Mouse (Mus musculus): ENCODE measurements at regions not wholly inside any gene's neighbourhood (a gene's known extent, or its start where the extent isn't known, plus 50 kb on each side); places are given as distances from the start of the nearest gene placed in this dataset.
A peak's percentile ranks its signal among the peaks of the same experiment; 100 is the strongest.

DNA sequence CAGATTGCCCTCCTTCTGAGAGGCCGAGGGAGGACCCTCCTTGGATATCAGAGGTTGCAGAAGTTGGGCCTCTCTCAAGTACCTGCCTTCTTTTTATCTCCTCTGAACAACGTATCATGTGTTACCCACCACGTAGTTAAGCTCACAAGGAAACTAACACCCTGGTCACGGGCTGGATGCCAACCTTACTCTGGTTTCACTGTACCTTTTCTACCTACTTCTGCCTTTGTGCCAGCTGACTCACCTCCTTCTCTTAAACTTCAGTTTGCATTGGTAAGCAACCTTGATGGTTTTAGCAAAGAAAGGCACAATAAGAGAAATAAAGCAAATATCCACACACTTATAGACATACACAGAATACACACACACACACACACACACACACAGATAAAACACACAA lies 111.7 kb upstream of the Mtpn start:
- no peak for ATAC-seq (ENCODE audit: low FRiP score, low TSS enrichment)
- Histone ChIP-seq H3K9me3 (ENCODE audit: low read length) (no peaks in the 10 kb centered on the region), H3K4me2 (replicated peaks; ENCODE audit: low read depth, low read length) (no peak overlapping the region), H3K9ac (replicated peaks; ENCODE audit: low read length) (no peak overlapping the region), H3K4me1 (ENCODE audit: insufficient read depth, low read length) (no peaks in the 10 kb centered on the region), H3K4me3 (ENCODE audit: low read length) (no peak overlapping the region), H3K36me3 (ENCODE audit: insufficient read depth, low read length) (no peaks in the 10 kb centered on the region), H3K27ac (ENCODE audit: low read length) (no peak overlapping the region), H3K27me3 (ENCODE audit: insufficient read depth, low read length) (no peaks in the 10 kb centered on the region)
- 50% methylated on average over 4 of the region's 4 CpGs for WGBS

DNA sequence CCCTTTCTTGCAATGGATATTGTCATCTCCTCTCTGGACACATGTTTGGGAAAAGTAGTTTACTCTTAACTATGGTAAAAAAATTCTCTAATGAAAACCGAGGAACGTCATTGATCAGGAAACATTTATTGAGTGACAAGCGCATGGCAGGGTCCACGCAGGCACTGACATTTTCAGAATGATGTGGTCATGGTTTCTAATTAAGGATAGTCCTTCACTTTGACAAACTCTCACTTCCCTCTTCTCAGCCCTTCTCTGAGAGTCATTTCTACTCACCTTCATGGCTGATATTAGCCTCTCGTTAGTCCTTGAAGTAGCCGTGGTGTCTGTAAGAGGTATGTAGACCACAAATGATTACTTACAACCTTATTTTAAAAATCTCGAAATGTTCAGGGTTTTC lies 105.5 kb upstream of the Mtpn start:
- Histone ChIP-seq H3K27ac (ENCODE audit: low read length) (no peak overlapping the region), H3K9ac (replicated peaks; ENCODE audit: low read length) (no peak overlapping the region), H3K4me2 (replicated peaks; ENCODE audit: low read depth, low read length) (no peak overlapping the region), H3K36me3 (ENCODE audit: insufficient read depth, low read length) (no peaks in the 10 kb centered on the region), H3K4me1 (ENCODE audit: insufficient read depth, low read length) (no peaks in the 10 kb centered on the region), H3K4me3 (ENCODE audit: low read length) (no peak overlapping the region), H3K27me3 (ENCODE audit: insufficient read depth, low read length) (no peaks in the 10 kb centered on the region), H3K9me3 (ENCODE audit: low read length) (no peaks in the 10 kb centered on the region)
- 91% methylated on average over 7 of the region's 7 CpGs for WGBS
- ATAC-seq (ENCODE audit: low FRiP score, low TSS enrichment): no peak

DNA sequence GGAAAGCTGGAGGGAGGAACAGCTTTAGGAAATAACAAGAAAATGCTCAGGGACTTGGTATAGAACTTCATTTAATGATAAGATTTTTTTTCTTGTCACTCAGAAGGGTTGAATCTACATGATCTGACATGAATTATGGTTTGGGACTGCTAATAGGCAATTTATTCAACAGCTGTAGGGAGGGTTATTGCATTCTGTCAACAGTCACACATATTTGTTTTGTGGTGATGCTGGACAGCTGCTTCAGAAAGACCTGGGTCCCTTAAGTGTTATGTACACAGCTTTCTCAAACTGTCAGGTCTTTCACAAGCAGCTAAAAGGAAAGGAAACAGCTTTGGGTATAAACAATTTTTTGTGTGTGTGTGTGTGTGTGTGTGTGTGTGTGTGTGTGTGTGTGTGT lies 101.0 kb upstream of the Mtpn start:
- Histone ChIP-seq H3K4me1 (ENCODE audit: insufficient read depth, low read length) (no peaks in the 10 kb centered on the region), H3K27me3 (ENCODE audit: insufficient read depth, low read length) (no peaks in the 10 kb centered on the region)
- no peak for ATAC-seq (ENCODE audit: low FRiP score, low TSS enrichment)

DNA sequence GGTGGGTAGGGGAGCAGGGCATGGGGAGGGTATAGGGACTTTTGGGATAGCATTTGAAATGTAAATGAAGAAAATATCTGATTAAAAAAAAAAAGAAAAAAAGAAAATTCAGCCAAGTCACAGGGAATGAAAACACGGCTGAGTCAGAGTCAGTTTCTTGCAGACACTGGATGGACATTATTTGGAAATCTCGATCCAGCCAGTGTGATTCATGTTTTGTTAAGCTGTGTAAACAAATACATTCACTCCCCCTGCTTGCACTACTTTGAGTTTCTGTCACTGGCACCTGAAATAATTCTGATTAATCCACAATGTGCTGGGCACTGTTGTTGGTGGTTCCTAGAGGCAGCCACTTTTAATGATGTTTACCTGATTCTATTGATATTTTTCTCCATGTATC lies 68.6 kb upstream of the Mtpn start:
- Histone ChIP-seq H3K4me2 (replicated peaks; ENCODE audit: low read depth, low read length) (no peak overlapping the region), H3K36me3 (ENCODE audit: insufficient read depth, low read length) (no peaks in the 10 kb centered on the region), H3K4me3 (ENCODE audit: low read length) (no peak overlapping the region), H3K9ac (replicated peaks; ENCODE audit: low read length) (no peak overlapping the region), H3K27ac (ENCODE audit: low read length) (no peak overlapping the region), H3K9me3 (ENCODE audit: low read length) (peaks cover 5% of the 10 kb centered on the region; the same call in 1 of the 2 replicates), H3K4me1 (ENCODE audit: insufficient read depth, low read length) (no peaks in the 10 kb centered on the region), H3K27me3 (ENCODE audit: insufficient read depth, low read length) (no peaks in the 10 kb centered on the region)
- ATAC-seq (ENCODE audit: low FRiP score, low TSS enrichment): no peak
- WGBS: 37% methylated on average over 2 of the region's 2 CpGs

More for the DNA sequence above, 101.0 kb upstream of the Mtpn start:
- H3K27ac ChIP-seq (ENCODE audit: low read length): no peak overlapping the region
- H3K4me2 ChIP-seq (replicated peaks; ENCODE audit: low read depth, low read length): no peak overlapping the region
- no peaks in the 10 kb centered on the region for H3K9me3 ChIP-seq (ENCODE audit: low read length)
- no peak overlapping the region for H3K9ac ChIP-seq (replicated peaks; ENCODE audit: low read length)
- H3K36me3 ChIP-seq (ENCODE audit: insufficient read depth, low read length): no peaks in the 10 kb centered on the region
- no peak overlapping the region for H3K4me3 ChIP-seq (ENCODE audit: low read length)

DNA sequence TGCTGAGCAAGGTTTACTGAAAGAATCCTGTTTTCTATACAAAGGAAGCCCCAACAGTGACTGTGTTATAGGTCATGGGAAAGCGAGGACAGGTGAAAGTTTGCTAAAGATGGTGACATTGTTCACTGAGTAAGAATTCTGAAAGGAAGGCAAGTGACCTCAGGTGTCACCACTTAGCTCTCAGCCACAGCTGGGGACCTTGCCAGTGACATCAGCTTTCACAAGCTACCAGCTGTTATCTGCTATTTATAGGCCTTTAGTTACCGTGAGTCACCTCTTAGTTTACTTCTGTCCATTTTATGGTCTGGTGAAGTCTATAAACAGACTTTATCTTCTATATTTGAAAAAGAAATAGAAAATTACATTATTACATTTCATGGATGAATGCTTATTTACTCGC lies 65.4 kb upstream of the Mtpn start:
- 61% methylated on average over 3 of the region's 3 CpGs for WGBS
- peaks cover 7% of the 10 kb centered on the region; the same call in 1 of the 2 replicates for H3K4me1 ChIP-seq (ENCODE audit: insufficient read depth, low read length)
- no peak overlapping the region for H3K4me3 ChIP-seq (ENCODE audit: low read length)
- H3K27me3 ChIP-seq (ENCODE audit: insufficient read depth, low read length): no peaks in the 10 kb centered on the region
- H3K4me2 ChIP-seq (replicated peaks; ENCODE audit: low read depth, low read length): no peak overlapping the region
- no peaks in the 10 kb centered on the region for H3K36me3 ChIP-seq (ENCODE audit: insufficient read depth, low read length)
- H3K9me3 ChIP-seq (ENCODE audit: low read length): peaks cover 5% of the 10 kb centered on the region; the same call in 1 of the 2 replicates
- no peak for ATAC-seq (ENCODE audit: low FRiP score, low TSS enrichment)
- no peak overlapping the region for H3K27ac ChIP-seq (ENCODE audit: low read length)
- no peak overlapping the region for H3K9ac ChIP-seq (replicated peaks; ENCODE audit: low read length)

DNA sequence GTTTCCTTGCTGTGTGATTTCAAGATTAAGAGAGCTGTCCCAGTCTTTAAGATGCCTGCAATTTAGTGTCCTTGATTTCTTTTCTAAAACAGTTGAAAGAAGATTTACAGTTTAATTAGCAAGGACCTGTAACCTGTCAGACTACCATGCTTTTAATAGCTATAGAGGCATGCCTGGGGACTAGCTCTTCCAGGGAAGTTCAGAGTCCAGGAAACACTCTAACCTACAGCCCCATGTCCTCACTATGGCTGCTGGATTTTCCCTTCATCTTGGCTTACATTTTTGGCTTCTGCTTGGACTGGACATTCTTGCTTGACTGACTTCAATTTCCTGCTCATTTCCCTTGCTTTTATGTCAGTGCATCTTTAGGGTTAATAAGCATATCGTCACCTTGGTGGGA lies 61.7 kb upstream of the Mtpn start:
- peak; percentile 70; the same call in 1 of the 2 replicates for ATAC-seq (ENCODE audit: low FRiP score, low TSS enrichment)
- WGBS: 23% methylated on average over 1 of the region's 1 CpGs
- H3K4me1 ChIP-seq (ENCODE audit: insufficient read depth, low read length): peaks cover 7% of the 10 kb centered on the region; the same call in 1 of the 2 replicates
- no peak overlapping the region for H3K9ac ChIP-seq (replicated peaks; ENCODE audit: low read length)
- no peak overlapping the region for H3K4me2 ChIP-seq (replicated peaks; ENCODE audit: low read depth, low read length)
- no peaks in the 10 kb centered on the region for H3K9me3 ChIP-seq (ENCODE audit: low read length)
- no peaks in the 10 kb centered on the region for H3K27me3 ChIP-seq (ENCODE audit: insufficient read depth, low read length)
- no peaks in the 10 kb centered on the region for H3K36me3 ChIP-seq (ENCODE audit: insufficient read depth, low read length)
- no peak overlapping the region for H3K27ac ChIP-seq (ENCODE audit: low read length)
- no peak overlapping the region for H3K4me3 ChIP-seq (ENCODE audit: low read length)

DNA sequence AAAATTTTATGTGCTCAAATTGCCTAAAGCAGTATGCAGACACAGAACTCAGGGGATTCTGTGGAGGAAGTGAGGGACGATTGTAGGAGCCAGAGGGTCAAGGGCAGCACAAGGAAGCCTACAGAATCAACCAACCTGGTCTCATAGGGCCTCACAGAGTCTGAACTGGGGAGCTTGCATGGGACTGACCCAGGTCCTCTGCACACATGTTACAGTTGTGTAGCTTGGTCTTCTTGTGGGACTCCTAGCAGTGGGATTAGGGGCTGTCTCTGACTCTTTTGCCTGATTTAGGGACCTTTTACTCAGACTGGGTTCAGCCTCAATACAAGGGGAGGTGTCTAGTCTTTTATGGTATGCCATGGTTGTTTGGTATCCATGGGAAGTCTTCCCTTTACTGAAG lies 60.2 kb upstream of the Mtpn start:
- Histone ChIP-seq H3K4me2 (replicated peaks; ENCODE audit: low read depth, low read length) (no peak overlapping the region), H3K4me3 (ENCODE audit: low read length) (no peak overlapping the region), H3K27ac (ENCODE audit: low read length) (no peak overlapping the region), H3K9me3 (ENCODE audit: low read length) (no peaks in the 10 kb centered on the region), H3K27me3 (ENCODE audit: insufficient read depth, low read length) (no peaks in the 10 kb centered on the region), H3K36me3 (ENCODE audit: insufficient read depth, low read length) (no peaks in the 10 kb centered on the region), H3K9ac (replicated peaks; ENCODE audit: low read length) (no peak overlapping the region), H3K4me1 (ENCODE audit: insufficient read depth, low read length) (peaks cover 7% of the 10 kb centered on the region; the same call in 1 of the 2 replicates)
- WGBS: 65% methylated on average over 1 of the region's 1 CpGs
- ATAC-seq (ENCODE audit: low FRiP score, low TSS enrichment): no peak

DNA sequence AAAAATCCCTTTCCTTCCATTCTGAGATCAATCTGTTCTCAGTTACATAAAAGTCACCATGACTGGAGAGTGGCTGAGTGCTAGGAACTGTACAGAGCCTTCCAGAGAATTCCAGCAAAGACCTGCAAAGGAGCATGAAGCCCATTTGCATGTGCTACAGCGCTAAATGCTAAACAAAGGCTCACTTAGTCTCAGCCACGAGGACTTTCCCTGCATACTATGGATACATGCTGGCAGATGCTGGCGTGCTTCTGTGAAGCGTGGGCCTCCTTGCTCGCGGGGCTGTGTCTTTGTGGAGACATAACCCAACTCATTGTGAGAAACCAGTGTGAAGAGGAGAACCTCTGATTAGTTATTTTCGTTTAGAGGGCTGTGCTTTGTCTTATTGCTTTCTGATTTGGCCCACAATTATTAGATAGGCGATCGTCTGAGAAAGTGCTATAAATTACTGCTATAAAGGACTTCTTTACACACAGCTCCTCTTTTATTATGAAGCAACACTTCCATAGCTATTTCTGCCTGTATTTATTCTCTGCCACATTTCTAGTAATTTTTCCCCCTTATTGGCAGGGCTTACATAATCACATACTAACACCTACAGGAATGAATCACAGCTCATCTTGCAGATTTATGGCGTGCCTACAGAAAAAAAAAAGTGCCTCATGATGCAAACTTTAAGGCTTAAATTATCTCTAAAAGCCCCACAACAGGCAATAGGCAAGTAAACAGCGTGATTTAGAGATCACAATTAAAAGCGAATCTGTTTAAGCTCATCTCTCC lies 58.9 kb upstream of the Mtpn start:
- Histone ChIP-seq H3K27me3 (ENCODE audit: insufficient read depth, low read length) (no peaks in the 10 kb centered on the region), H3K4me3 (ENCODE audit: low read length) (no peak overlapping the region), H3K4me2 (replicated peaks; ENCODE audit: low read depth, low read length) (no peak overlapping the region), H3K4me1 (ENCODE audit: insufficient read depth, low read length) (peaks cover 7% of the 10 kb centered on the region; the same call in 1 of the 2 replicates), H3K27ac (ENCODE audit: low read length) (no peak overlapping the region), H3K36me3 (ENCODE audit: insufficient read depth, low read length) (no peaks in the 10 kb centered on the region), H3K9ac (replicated peaks; ENCODE audit: low read length) (no peak overlapping the region), H3K9me3 (ENCODE audit: low read length) (no peaks in the 10 kb centered on the region)
- no peak for ATAC-seq (ENCODE audit: low FRiP score, low TSS enrichment)
- 79% methylated on average over 12 of the region's 12 CpGs for WGBS

DNA sequence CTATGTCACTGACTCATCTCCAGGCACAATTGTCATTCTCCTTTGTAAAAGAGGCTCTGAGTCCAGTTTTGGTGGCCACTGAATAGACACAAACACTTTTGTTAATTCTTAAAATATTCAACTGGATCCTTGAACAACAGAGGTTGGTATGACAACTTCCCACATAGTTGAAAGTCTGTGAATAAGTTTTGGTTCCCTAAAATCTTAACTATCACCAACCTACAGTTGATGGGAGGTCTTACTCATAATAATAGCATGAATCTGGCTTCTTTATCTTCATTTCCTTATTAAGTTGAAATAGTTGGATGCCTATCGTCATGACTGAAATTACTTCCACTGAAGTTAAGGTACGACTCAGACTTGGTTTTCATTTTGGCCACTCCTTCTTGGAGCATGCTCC lies 55.3 kb upstream of the Mtpn start:
- Histone ChIP-seq H3K4me1 (ENCODE audit: insufficient read depth, low read length) (no peaks in the 10 kb centered on the region), H3K4me2 (replicated peaks; ENCODE audit: low read depth, low read length) (no peak overlapping the region), H3K27me3 (ENCODE audit: insufficient read depth, low read length) (no peaks in the 10 kb centered on the region), H3K27ac (ENCODE audit: low read length) (no peak overlapping the region), H3K4me3 (ENCODE audit: low read length) (no peak overlapping the region), H3K9me3 (ENCODE audit: low read length) (no peaks in the 10 kb centered on the region), H3K9ac (replicated peaks; ENCODE audit: low read length) (no peak overlapping the region), H3K36me3 (ENCODE audit: insufficient read depth, low read length) (no peaks in the 10 kb centered on the region)
- no peak for ATAC-seq (ENCODE audit: low FRiP score, low TSS enrichment)
- WGBS: 93% methylated on average over 2 of the region's 2 CpGs

DNA sequence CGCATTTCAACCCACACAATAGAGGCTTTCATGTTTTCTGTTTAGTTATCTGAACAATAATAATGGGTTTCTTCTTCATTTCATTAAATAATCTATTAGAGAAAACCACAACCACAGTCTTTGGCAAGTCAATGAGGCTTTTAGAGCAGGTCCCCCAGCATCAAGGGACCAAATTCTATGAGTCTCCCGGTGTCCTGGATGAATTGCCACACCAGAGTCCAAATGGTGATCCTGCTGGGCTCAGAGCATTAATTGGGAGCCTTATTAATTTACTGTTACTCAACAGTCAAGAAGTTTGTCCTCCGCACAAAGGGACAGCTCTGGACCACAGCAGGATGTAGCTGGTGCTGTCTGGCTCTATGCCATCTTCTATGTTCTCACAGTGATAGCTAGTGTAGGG lies 52.5 kb upstream of the Mtpn start:
- H3K4me3 ChIP-seq (ENCODE audit: low read length): no peak overlapping the region
- no peak overlapping the region for H3K27ac ChIP-seq (ENCODE audit: low read length)
- no peak overlapping the region for H3K4me2 ChIP-seq (replicated peaks; ENCODE audit: low read depth, low read length)
- ATAC-seq (ENCODE audit: low FRiP score, low TSS enrichment): no peak
- H3K4me1 ChIP-seq (ENCODE audit: insufficient read depth, low read length): no peaks in the 10 kb centered on the region
- H3K36me3 ChIP-seq (ENCODE audit: insufficient read depth, low read length): no peaks in the 10 kb centered on the region
- WGBS: 79% methylated on average over 3 of the region's 3 CpGs
- H3K9ac ChIP-seq (replicated peaks; ENCODE audit: low read length): no peak overlapping the region
- H3K27me3 ChIP-seq (ENCODE audit: insufficient read depth, low read length): no peaks in the 10 kb centered on the region
- no peaks in the 10 kb centered on the region for H3K9me3 ChIP-seq (ENCODE audit: low read length)

Data from kidney, embryonic 16.5 days (tissue).